Mouse (Mus musculus) small intestine, adult 2 months (tissue): Measurements from ENCODE around the gene Sema4d.

Source experiments
- CTCF ChIP-seq: fragments of 200-500 bp; IDR thresholded peaks from 2 replicates; pipeline ENCODE4 v1.5.1; 2012; ENCODE audit warnings: low read depth, mild to moderate bottlenecking, control low read depth, inconsistent platforms, low read length, moderate library complexity, mixed read lengths; ENCODE audit not compliant: insufficient replicate concordance, insufficient read length; ENCODE audit errors: extremely low read depth
- POLR2A ChIP-seq: fragments of 200-500 bp; IDR thresholded peaks from 2 replicates; pipeline ENCODE4 v1.6.1; 2012; ENCODE audit warnings: low read depth, mild to moderate bottlenecking, control low read depth, inconsistent platforms, low read length, moderate library complexity

GRCm38 (mm10) chr13:51734556-51734955, 59.0 kb downstream of the Sema4d start:
- TF ChIP-seq POLR2A = no peak
- no peak for TF ChIP-seq CTCF
